Mouse (Mus musculus) liver, embryonic 14.5 days (tissue): ENCODE data around the gene Cdhr2.

Experiments used
- CTCF ChIP-seq: IDR thresholded peaks from 2 replicates; pipeline ENCODE4 v1.5.1; 2016; ENCODE audit warnings: antibody characterized with exemption, low read depth, control low read depth
- EP300 ChIP-seq: IDR thresholded peaks from 2 replicates; pipeline ENCODE4 v1.6.1; 2016; ENCODE audit warnings: antibody characterized with exemption, low read depth

GRCm38 (mm10) chr13:54758045-54758755 lies 56.9 kb downstream of the Cdhr2 start:
- TF ChIP-seq CTCF (peak; percentile 77), EP300 (no peak)
